In genomic region chr12:8879389-8879788, GRCm38 (mm10) we compare ENCODE assay signal across 24 mouse cellular contexts. TPM values are rescaled to one million over a fixed set of nuclear protein-coding genes. Genes with fewer than 3 reads are reported as not detected.
A peak's percentile ranks its signal among the peaks of the same experiment; 100 is the strongest.
DNase-seq lines count a peak whose midpoint lies in the region; ATAC-seq and TF ChIP-seq lines count a peak whose summit lies in the region.
"Had no signal": no experiment of that assay in that cellular context is flagged by ENCODE, and none has a peak within 500 bp of the region (broad histone marks: within the 10 kb centered on the region; RNA-seq: fewer than 3 reads in every experiment).

No protein-coding gene starts in this region.

- no peaks in the 10 kb centered on the region for H3K9me3 ChIP-seq in intestine, postnatal 0 days (ENCODE audit: control insufficient read depth)
- H3K9me3 ChIP-seq in intestine, embryonic 15.5 days = no peaks in the 10 kb centered on the region
- no peaks in the 10 kb centered on the region for H3K9me3 ChIP-seq in midbrain, postnatal 0 days (ENCODE audit: low read length)
- H3K9me3 ChIP-seq in midbrain, embryonic 10.5 days (replicated peaks) = no peaks in the 10 kb centered on the region
- H3K9me3 ChIP-seq: heart, embryonic 10.5 days; liver, embryonic 15.5 days; neural tube, embryonic 13.5 days had no signal

- ATAC-seq in intestine, postnatal 0 days = no peak
- ATAC-seq in intestine, embryonic 15.5 days = no peak
- ATAC-seq in midbrain, postnatal 0 days (ENCODE audit: low FRiP score) = no peak
- ATAC-seq: CD4-positive, CD25-positive, alpha-beta regulatory T cell, adult 4 months; hindbrain, postnatal 0 days; Patski had no signal

- peak; percentile 64 for TF ChIP-seq CTCF in intestine, postnatal 0 days (IDR thresholded peaks at IDR 0.05; ENCODE audit: low read depth)
- 0 out of 2 replicates have a peak, but pooled peaks have one; percentile 12 for TF ChIP-seq CTCF in midbrain, postnatal 0 days (IDR thresholded peaks at IDR 0.05)

- H3K4me1 ChIP-seq in intestine, postnatal 0 days (replicated peaks; ENCODE audit: control insufficient read depth, insufficient read depth, low read length) = peaks cover 16% of the 10 kb centered on the region
- peaks cover 18% of the 10 kb centered on the region; the same call in 1 of the 2 replicates for H3K4me1 ChIP-seq in intestine, embryonic 15.5 days (replicated peaks)
- no peaks in the 10 kb centered on the region for H3K4me1 ChIP-seq in midbrain, postnatal 0 days (ENCODE audit: insufficient read depth, low read length)
- peaks cover 2% of the 10 kb centered on the region for H3K4me1 ChIP-seq in midbrain, embryonic 10.5 days

- H3K9ac ChIP-seq in intestine, postnatal 0 days (ENCODE audit: low read depth, low read length) = no peak overlapping the region
- no peak overlapping the region for H3K9ac ChIP-seq in intestine, embryonic 15.5 days
- H3K9ac ChIP-seq in midbrain, postnatal 0 days (replicated peaks; ENCODE audit: low read length, poor library complexity, severe bottlenecking) = no peak overlapping the region
- H3K9ac ChIP-seq: liver, embryonic 15.5 days; neural tube, embryonic 13.5 days had no signal

- no peak overlapping the region for H3K4me3 ChIP-seq in intestine, postnatal 0 days (ENCODE audit: low read depth, low read length)
- H3K4me3 ChIP-seq in intestine, embryonic 15.5 days (replicated peaks) = no peak overlapping the region
- H3K4me3 ChIP-seq in midbrain, postnatal 0 days (ENCODE audit: low read depth, low read length) = no peak overlapping the region
- no peak overlapping the region for H3K4me3 ChIP-seq in midbrain, embryonic 10.5 days
- H3K4me3 ChIP-seq: heart, embryonic 10.5 days; liver, embryonic 15.5 days; myocyte; neural tube, embryonic 13.5 days had no signal

- H3K4me2 ChIP-seq in intestine, postnatal 0 days (replicated peaks; ENCODE audit: low read depth) = no peak overlapping the region
- H3K4me2 ChIP-seq in intestine, embryonic 15.5 days (replicated peaks) = no peak overlapping the region
- H3K4me2 ChIP-seq in midbrain, postnatal 0 days (ENCODE audit: low read depth, low read length, poor library complexity, severe bottlenecking) = no peak overlapping the region
- H3K4me2 ChIP-seq: liver, embryonic 15.5 days; neural tube, embryonic 13.5 days had no signal

- no peaks in the 10 kb centered on the region for H3K36me3 ChIP-seq in intestine, postnatal 0 days (ENCODE audit: control insufficient read depth, insufficient read depth)
- no peaks in the 10 kb centered on the region for H3K36me3 ChIP-seq in intestine, embryonic 15.5 days
- no peaks in the 10 kb centered on the region for H3K36me3 ChIP-seq in midbrain, postnatal 0 days (ENCODE audit: insufficient read depth, low read length)
- no peaks in the 10 kb centered on the region for H3K36me3 ChIP-seq in midbrain, embryonic 10.5 days
- H3K36me3 ChIP-seq: heart, embryonic 10.5 days; liver, embryonic 15.5 days; neural tube, embryonic 13.5 days had no signal

- DNase-seq in lung, adult 18-20 months = peak; percentile 26 to 35
- DNase-seq in lung, postnatal 25 days (ENCODE audit: low spot score) = no peak
- no peak for DNase-seq in midbrain, postnatal 0 days (ENCODE audit: low spot score)
- DNase-seq in midbrain, embryonic 10.5 days (ENCODE audit: low spot score) = no peak
- DNase-seq in testis, postnatal 10 days (ENCODE audit: low spot score) = no peak
- DNase-seq: adrenal gland, postnatal 36 days; cerebellum, adult 11 months; cerebellum, postnatal 10 days; kidney, adult 18-20 months; kidney, postnatal 10 days; midbrain, embryonic 14.5 days; retina, postnatal 1 day; right cerebral cortex, postnatal 25 days; spleen, adult 18-20 months; thymus, postnatal 14 days had no signal

- WGBS in intestine, postnatal 0 days = 61% methylated on average over 6 of the region's 6 CpGs
- WGBS in intestine, embryonic 15.5 days = 62% methylated on average over 6 of the region's 6 CpGs
- 65% methylated on average over 6 of the region's 6 CpGs for WGBS in midbrain, postnatal 0 days
- 76% methylated on average over 6 of the region's 6 CpGs for WGBS in midbrain, embryonic 10.5 days

- no peak overlapping the region for H3K27ac ChIP-seq in intestine, postnatal 0 days (ENCODE audit: low read depth, low read length)
- H3K27ac ChIP-seq in intestine, embryonic 15.5 days = no peak overlapping the region
- H3K27ac ChIP-seq in midbrain, postnatal 0 days (ENCODE audit: low read depth, low read length) = no peak overlapping the region
- no peak overlapping the region for H3K27ac ChIP-seq in midbrain, embryonic 10.5 days (replicated peaks)
- H3K27ac ChIP-seq: heart, embryonic 10.5 days; hindbrain, postnatal 0 days; liver, embryonic 15.5 days; neural tube, embryonic 13.5 days had no signal

- H3K27me3 ChIP-seq in intestine, postnatal 0 days (replicated peaks; ENCODE audit: control insufficient read depth, insufficient read depth, low read length) = no peaks in the 10 kb centered on the region
- H3K27me3 ChIP-seq in intestine, embryonic 15.5 days (replicated peaks) = no peaks in the 10 kb centered on the region
- H3K27me3 ChIP-seq in midbrain, postnatal 0 days (ENCODE audit: insufficient read depth, low read length) = no peaks in the 10 kb centered on the region
- 0 out of 2 replicates have a peak, but pooled peaks cover 6% of the 10 kb centered on the region for H3K27me3 ChIP-seq in midbrain, embryonic 10.5 days (ENCODE audit: low read depth, poor library complexity, severe bottlenecking)
- H3K27me3 ChIP-seq: liver, embryonic 15.5 days; neural tube, embryonic 13.5 days; Patski had no signal

RNA-seq across cellular contexts. Expression of gene Laptm4a, which starts 42.1 kb away (rescaled TPM):
- 241 and 242 TPM in 2 replicates for polyA plus RNA-seq in intestine, postnatal 0 days (2015; fragmentation: Nextera tagmentation; extraction: Ambion mirVana)
- polyA plus RNA-seq in intestine, embryonic 15.5 days (2015; fragmentation: Nextera tagmentation; extraction: Ambion mirVana) = 249 and 294 TPM in 2 replicates
- total RNA-seq in midbrain, postnatal 0 days (2014; rRNA removed) = 165 and 177 TPM in 2 replicates
- 225 TPM in 2 replicates for polyA plus RNA-seq in midbrain, postnatal 0 days (2015; fragmentation: Nextera tagmentation; extraction: Ambion mirVana)
- 144 and 174 TPM in 2 replicates for polyA plus RNA-seq in midbrain, embryonic 10.5 days (2016; fragmentation: Nextera tagmentation; extraction: Ambion mirVana)

Comparison
In these comparisons a context has a peak if more than half of its experiments do, and no peak if none do; other contexts are left out.
1. DNase-seq: peak in lung, adult 18-20 months (2 of 2); none in lung, postnatal 25 days (single experiment), midbrain, postnatal 0 days (single experiment), midbrain, embryonic 10.5 days (single experiment) and testis, postnatal 10 days (single experiment).